Mouse (Mus musculus): ENCODE results near the gene Nsmce3.

Gene Nsmce3

GRCm38 (mm10) chr7:64872743-64873241, at the start of gene Nsmce3:
Gene Nsmce3, minus strand, starts transcription at chr7:64872997.
- peak; percentile 95 to 96 for DNase-seq (ENCODE audit: low spot score in 2 of 2)

- no peak for DNase-seq (ENCODE audit: low spot score in 2 of 2)
Observed at GRCm38 (mm10) chr7:64921189-64921588, 48.4 kb upstream of the Nsmce3 start.

GRCm38 (mm10) chr7:64920735-64921134, 47.9 kb upstream of the Nsmce3 start:
- DNase-seq (ENCODE audit: low spot score in 2 of 2): no peak

- DNase-seq (ENCODE audit: low spot score in 2 of 2): no peak
Observed at GRCm38 (mm10) chr7:64916654-64917053, 43.9 kb upstream of the Nsmce3 start.

- DNase-seq (ENCODE audit: low spot score in 2 of 2): no peak
Observed at GRCm38 (mm10) chr7:64915121-64915520, 42.3 kb upstream of the Nsmce3 start.

- no peak for DNase-seq (ENCODE audit: low spot score in 2 of 2)
Observed at GRCm38 (mm10) chr7:64911945-64912344, 39.1 kb upstream of the Nsmce3 start.

GRCm38 (mm10) chr7:64910208-64910607, 37.4 kb upstream of the Nsmce3 start:
- no peak for DNase-seq (ENCODE audit: low spot score in 2 of 2)

GRCm38 (mm10) chr7:64906955-64907354, 34.2 kb upstream of the Nsmce3 start:
- no peak for DNase-seq (ENCODE audit: low spot score in 2 of 2)

GRCm38 (mm10) chr7:64905506-64905905, 32.7 kb upstream of the Nsmce3 start:
- no peak for DNase-seq (ENCODE audit: low spot score in 2 of 2)

GRCm38 (mm10) chr7:64900249-64900648, 27.5 kb upstream of the Nsmce3 start:
- DNase-seq (ENCODE audit: low spot score in 2 of 2): no peak

GRCm38 (mm10) chr7:64896587-64896986, 23.8 kb upstream of the Nsmce3 start:
- DNase-seq (ENCODE audit: low spot score in 2 of 2): no peak

- no peak for DNase-seq (ENCODE audit: low spot score in 2 of 2)
Observed at GRCm38 (mm10) chr7:64895685-64896101, 22.9 kb upstream of the Nsmce3 start.

- DNase-seq (ENCODE audit: low spot score in 2 of 2): no peak
Observed at GRCm38 (mm10) chr7:64891139-64891538, 18.3 kb upstream of the Nsmce3 start.

GRCm38 (mm10) chr7:64889919-64890318, 17.1 kb upstream of the Nsmce3 start:
- no peak for DNase-seq (ENCODE audit: low spot score in 2 of 2)

GRCm38 (mm10) chr7:64884187-64884862, 11.5 kb upstream of the Nsmce3 start:
- DNase-seq (ENCODE audit: low spot score in 2 of 2): no peak

GRCm38 (mm10) chr7:64882243-64882642, 9.4 kb upstream of the Nsmce3 start:
- DNase-seq (ENCODE audit: low spot score in 2 of 2): no peak

GRCm38 (mm10) chr7:64881387-64881786, 8.6 kb upstream of the Nsmce3 start:
- no peak for DNase-seq (ENCODE audit: low spot score in 2 of 2)

GRCm38 (mm10) chr7:64880415-64880814, 7.6 kb upstream of the Nsmce3 start:
- DNase-seq (ENCODE audit: low spot score in 2 of 2): no peak

- DNase-seq (ENCODE audit: low spot score in 2 of 2): no peak
Observed at GRCm38 (mm10) chr7:64874941-64875340, 2.1 kb upstream of the Nsmce3 start.

- DNase-seq (ENCODE audit: low spot score in 2 of 2): no peak
Observed at GRCm38 (mm10) chr7:64873266-64873665, 469 bp upstream of the Nsmce3 start.

- DNase-seq (ENCODE audit: low spot score in 2 of 2): no peak
Observed at GRCm38 (mm10) chr7:64871987-64872742, 632 bp downstream of the Nsmce3 start.

GRCm38 (mm10) chr7:64869549-64870065, 3.2 kb downstream of the Nsmce3 start:
- DNase-seq (ENCODE audit: low spot score in 2 of 2): no peak

GRCm38 (mm10) chr7:64863538-64863937, 9.3 kb downstream of the Nsmce3 start:
- DNase-seq (ENCODE audit: low spot score in 2 of 2): no peak

Measured in frontal cortex, postnatal 25 days (tissue).